16 mouse cellular contexts compared by ENCODE assay signal in genomic region chr12:86057516-86057915, GRCm38 (mm10). TPM values are rescaled to one million over a fixed set of nuclear protein-coding genes. Genes with fewer than 3 reads are reported as not detected.
DNase-seq lines count a peak whose midpoint lies in the region; TF ChIP-seq lines count a peak whose summit lies in the region.
"Had no signal": no experiment of that assay in that cellular context is flagged by ENCODE, and none has a peak within 500 bp of the region (broad histone marks: within the 10 kb centered on the region; RNA-seq: fewer than 3 reads in every experiment).

No protein-coding gene starts in this region.

- no peaks in the 10 kb centered on the region for H3K27me3 ChIP-seq in testis, adult 2 months (ENCODE audit: control insufficient read depth, insufficient read depth, low read length)
- H3K27me3 ChIP-seq: embryonic facial prominence, embryonic 15.5 days; heart, embryonic 13.5 days; hindbrain, embryonic 12.5 days had no signal

- no peak for TF ChIP-seq POLR2A in testis, adult 2 months (IDR thresholded peaks at IDR 0.05; ENCODE audit: control insufficient read depth, low read depth, low read length)

- H3K36me3 ChIP-seq in testis, adult 2 months (ENCODE audit: control insufficient read depth, insufficient read depth, low read length): no peaks in the 10 kb centered on the region

- no peaks in the 10 kb centered on the region for H3K4me1 ChIP-seq in testis, adult 2 months (ENCODE audit: control insufficient read depth, insufficient read depth, low read length)
- H3K4me1 ChIP-seq: embryonic facial prominence, embryonic 15.5 days; forebrain, embryonic 10.5 days; heart, embryonic 13.5 days; hindbrain, embryonic 12.5 days had no signal

- peak; percentile 19 to 24 for DNase-seq in cerebellum, postnatal 36 days
- DNase-seq in cerebellum, adult 11 months: no peak
- DNase-seq in layer of hippocampus, adult 2 months (ENCODE audit: low spot score in 2 of 2): no peak
- DNase-seq in layer of hippocampus, postnatal 25 days (ENCODE audit: extremely low spot score in 1 of 2, low spot score in 1 of 2): no peak
- DNase-seq in testis, postnatal 10 days (ENCODE audit: low spot score): no peak
- no peak for DNase-seq in right cerebral cortex, postnatal 4 days
- DNase-seq: adrenal gland, adult 8-10 months; adrenal gland, postnatal 36 days; heart, postnatal 4 days had no signal

- no peak overlapping the region for H3K27ac ChIP-seq in layer of hippocampus, adult 2 months
- H3K27ac ChIP-seq in testis, adult 2 months (ENCODE audit: control insufficient read depth, insufficient read depth, low read depth, low read length): peak overlapping the region; percentile 1; the same call in 1 of the 2 replicates
- H3K27ac ChIP-seq: embryonic facial prominence, embryonic 15.5 days; forebrain, embryonic 10.5 days; heart, embryonic 13.5 days; hindbrain, embryonic 12.5 days had no signal

- TF ChIP-seq CTCF in layer of hippocampus, adult 2 months (conservative IDR thresholded peaks at IDR 0.05): peak; percentile 29
- no peak for TF ChIP-seq CTCF in testis, adult 2 months (IDR thresholded peaks at IDR 0.05; ENCODE audit: control insufficient read depth, insufficient read depth, insufficient replicate concordance, low read depth, low read length)

- no peak overlapping the region for H3K4me3 ChIP-seq in layer of hippocampus, adult 2 months
- H3K4me3 ChIP-seq in testis, adult 2 months (ENCODE audit: control insufficient read depth, low read depth, low read length): no peak overlapping the region
- H3K4me3 ChIP-seq: embryonic facial prominence, embryonic 15.5 days; erythroblast, embryonic 14.5 days; forebrain, embryonic 10.5 days; heart, embryonic 13.5 days; hindbrain, embryonic 12.5 days had no signal

RNA-seq across cellular contexts. Expression of gene Tgfb3, which starts 21.3 kb away (rescaled TPM):
- 10 to 100 TPM; 15.8 to 16.5 TPM for total RNA-seq in layer of hippocampus, adult 2 months (2021)
- 10 to 100 TPM; 13.5 to 14.8 TPM for total RNA-seq in layer of hippocampus, postnatal 25 days (2021)
- polyA plus RNA-seq in testis, adult 2 months (2012; rRNA removed): 4.4 and 5.4 TPM in 2 replicates
- polyA plus RNA-seq: erythroblast, embryonic 14.5 days had no signal

RNA-seq across cellular contexts. Expression of gene Ift43, which starts 24.8 kb away (rescaled TPM):
- 10 to 100 TPM; 14.5 to 14.8 TPM for total RNA-seq in layer of hippocampus, adult 2 months (2021)
- total RNA-seq in layer of hippocampus, postnatal 25 days (2021): 10 to 100 TPM; 12.5 to 14.4 TPM
- polyA plus RNA-seq in testis, adult 2 months (2012; rRNA removed): 200 and 219 TPM in 2 replicates
- total RNA-seq: granulocyte monocyte progenitor cell, adult 5-6 weeks had no signal
- polyA plus RNA-seq: erythroblast, embryonic 14.5 days had no signal

Comparison
In these comparisons a context has a peak if more than half of its experiments do, and no peak if none do; other contexts are left out.
1. DNase-seq: peak in cerebellum, postnatal 36 days (2 of 2); none in cerebellum, adult 11 months (single experiment), layer of hippocampus, adult 2 months (0 of 2), layer of hippocampus, postnatal 25 days (0 of 2), testis, postnatal 10 days (single experiment) and right cerebral cortex, postnatal 4 days (single experiment).